Mouse (Mus musculus): ENCODE data around the gene Cers3. TPM values are rescaled to one million over a fixed set of nuclear protein-coding genes. Genes with fewer than 3 reads are reported as not detected.
A peak's percentile ranks its signal among the peaks of the same experiment; 100 is the strongest.

The Cers3 gene
- polyA plus RNA-seq, 1 experiment from 2014 or later, result 0.65 TPM

- Histone ChIP-seq H3K36me3 (no peaks in the 10 kb centered on the region), H3K9me3 (replicated peaks) (no peaks in the 10 kb centered on the region), H3K27ac (ENCODE audit: poor library complexity, severe bottlenecking) (no peak overlapping the region; the same call in 1 of the 2 replicates), H3K4me3 (no peak overlapping the region), H3K9ac (no peak overlapping the region), H3K4me2 (no peak overlapping the region), H3K27me3 (replicated peaks) (no peaks in the 10 kb centered on the region), H3K4me1 (replicated peaks) (peaks cover 4% of the 10 kb centered on the region; the same call in 1 of the 2 replicates)
- 40% methylated on average over 6 of the region's 6 CpGs for WGBS
- no peak for ATAC-seq (ENCODE audit: insufficient number of reproducible peaks, low FRiP score)
Observed at GRCm38 (mm10) chr7:66734993-66735392, 8.3 kb upstream of the Cers3 start.

GRCm38 (mm10) chr7:66737418-66737817 is 5.9 kb upstream of the Cers3 start:
- no peaks in the 10 kb centered on the region for H3K9me3 ChIP-seq (replicated peaks)
- no peak for ATAC-seq (ENCODE audit: insufficient number of reproducible peaks, low FRiP score)
- H3K4me3 ChIP-seq, result no peak overlapping the region
- WGBS, result 78% methylated on average over 4 of the region's 4 CpGs
- no peaks in the 10 kb centered on the region for H3K36me3 ChIP-seq
- no peak overlapping the region for H3K9ac ChIP-seq
- H3K4me2 ChIP-seq, result no peak overlapping the region
- H3K27me3 ChIP-seq (replicated peaks), result no peaks in the 10 kb centered on the region
- H3K4me1 ChIP-seq (replicated peaks), result peaks cover 24% of the 10 kb centered on the region
- H3K27ac ChIP-seq (ENCODE audit: poor library complexity, severe bottlenecking), result no peak overlapping the region

- WGBS, result 68% methylated on average over 5 of the region's 5 CpGs
- Histone ChIP-seq H3K27ac (ENCODE audit: poor library complexity, severe bottlenecking) (no peak overlapping the region), H3K9ac (no peak overlapping the region), H3K4me3 (no peak overlapping the region), H3K36me3 (no peaks in the 10 kb centered on the region), H3K9me3 (replicated peaks) (no peaks in the 10 kb centered on the region), H3K27me3 (replicated peaks) (no peaks in the 10 kb centered on the region), H3K4me2 (no peak overlapping the region), H3K4me1 (replicated peaks) (peaks cover 24% of the 10 kb centered on the region)
- ATAC-seq (ENCODE audit: insufficient number of reproducible peaks, low FRiP score), result no peak
Observed at GRCm38 (mm10) chr7:66741008-66741407, 2.3 kb upstream of the Cers3 start.

- H3K4me3 ChIP-seq, result no peak overlapping the region
- H3K9me3 ChIP-seq (replicated peaks), result no peaks in the 10 kb centered on the region
- H3K27me3 ChIP-seq (replicated peaks), result no peaks in the 10 kb centered on the region
- peaks cover 28% of the 10 kb centered on the region for H3K4me1 ChIP-seq (replicated peaks)
- H3K36me3 ChIP-seq, result no peaks in the 10 kb centered on the region
- H3K4me2 ChIP-seq, result no peak overlapping the region
- no peak overlapping the region for H3K27ac ChIP-seq (ENCODE audit: poor library complexity, severe bottlenecking)
- no peak for ATAC-seq (ENCODE audit: insufficient number of reproducible peaks, low FRiP score)
- H3K9ac ChIP-seq, result no peak overlapping the region
- WGBS, result 67% methylated on average over 8 of the region's 8 CpGs
Observed at GRCm38 (mm10) chr7:66741412-66741811, 1.9 kb upstream of the Cers3 start.

- H3K27me3 ChIP-seq (replicated peaks), result no peaks in the 10 kb centered on the region
- peaks cover 18% of the 10 kb centered on the region for H3K4me1 ChIP-seq (replicated peaks)
- no peaks in the 10 kb centered on the region for H3K36me3 ChIP-seq
- no peak overlapping the region for H3K4me2 ChIP-seq
- H3K4me3 ChIP-seq, result no peak overlapping the region
- peak overlapping the region; percentile 48; the same call in 1 of the 2 replicates for H3K27ac ChIP-seq (ENCODE audit: poor library complexity, severe bottlenecking)
- H3K9ac ChIP-seq, result no peak overlapping the region
- H3K9me3 ChIP-seq (replicated peaks), result no peaks in the 10 kb centered on the region
- peak; percentile 61 for ATAC-seq (ENCODE audit: insufficient number of reproducible peaks, low FRiP score)
- WGBS, result 20% methylated on average over 7 of the region's 7 CpGs
Observed at GRCm38 (mm10) chr7:66746972-66747371, 3.7 kb downstream of the Cers3 start.

- Histone ChIP-seq H3K36me3 (no peaks in the 10 kb centered on the region), H3K27me3 (replicated peaks) (no peaks in the 10 kb centered on the region), H3K4me3 (no peak overlapping the region), H3K27ac (ENCODE audit: poor library complexity, severe bottlenecking) (no peak overlapping the region), H3K4me1 (replicated peaks) (peaks cover 11% of the 10 kb centered on the region), H3K9ac (no peak overlapping the region), H3K4me2 (no peak overlapping the region), H3K9me3 (replicated peaks) (no peaks in the 10 kb centered on the region)
- 65% methylated on average over 1 of the region's 1 CpGs for WGBS
- no peak for ATAC-seq (ENCODE audit: insufficient number of reproducible peaks, low FRiP score)
Observed at GRCm38 (mm10) chr7:66749998-66750397, 6.7 kb downstream of the Cers3 start.

- ATAC-seq (ENCODE audit: insufficient number of reproducible peaks, low FRiP score), result no peak
- Histone ChIP-seq H3K4me1 (replicated peaks) (no peaks in the 10 kb centered on the region; the same call in 1 of the 2 replicates), H3K4me2 (no peak overlapping the region), H3K9me3 (replicated peaks) (no peaks in the 10 kb centered on the region), H3K4me3 (no peak overlapping the region), H3K9ac (no peak overlapping the region), H3K27me3 (replicated peaks) (no peaks in the 10 kb centered on the region), H3K36me3 (no peaks in the 10 kb centered on the region), H3K27ac (ENCODE audit: poor library complexity, severe bottlenecking) (no peak overlapping the region)
- WGBS, result 82% methylated on average over 8 of the region's 8 CpGs
Observed at GRCm38 (mm10) chr7:66753816-66754215, 10.5 kb downstream of the Cers3 start.

GRCm38 (mm10) chr7:66755611-66756010 is 12.3 kb downstream of the Cers3 start:
- H3K9ac ChIP-seq, result no peak overlapping the region
- 80% methylated on average over 7 of the region's 7 CpGs for WGBS
- no peaks in the 10 kb centered on the region for H3K9me3 ChIP-seq (replicated peaks)
- no peaks in the 10 kb centered on the region for H3K27me3 ChIP-seq (replicated peaks)
- H3K27ac ChIP-seq (ENCODE audit: poor library complexity, severe bottlenecking), result no peak overlapping the region
- no peak overlapping the region for H3K4me3 ChIP-seq
- no peak for ATAC-seq (ENCODE audit: insufficient number of reproducible peaks, low FRiP score)
- H3K36me3 ChIP-seq, result no peaks in the 10 kb centered on the region
- peaks cover 6% of the 10 kb centered on the region for H3K4me1 ChIP-seq (replicated peaks)
- no peak overlapping the region for H3K4me2 ChIP-seq

GRCm38 (mm10) chr7:66769902-66770301 is 26.6 kb downstream of the Cers3 start:
- Histone ChIP-seq H3K9me3 (replicated peaks) (no peaks in the 10 kb centered on the region), H3K4me3 (no peak overlapping the region), H3K27me3 (replicated peaks) (no peaks in the 10 kb centered on the region), H3K27ac (ENCODE audit: poor library complexity, severe bottlenecking) (no peak overlapping the region), H3K4me1 (replicated peaks) (peaks cover 15% of the 10 kb centered on the region), H3K4me2 (no peak overlapping the region), H3K36me3 (no peaks in the 10 kb centered on the region), H3K9ac (no peak overlapping the region)
- 44% methylated on average over 5 of the region's 5 CpGs for WGBS
- ATAC-seq (ENCODE audit: insufficient number of reproducible peaks, low FRiP score), result no peak

GRCm38 (mm10) chr7:66770706-66771105 is 27.4 kb downstream of the Cers3 start:
- H3K9me3 ChIP-seq (replicated peaks), result no peaks in the 10 kb centered on the region
- H3K9ac ChIP-seq, result no peak overlapping the region
- H3K36me3 ChIP-seq, result no peaks in the 10 kb centered on the region
- H3K27me3 ChIP-seq (replicated peaks), result no peaks in the 10 kb centered on the region
- WGBS, result 42% methylated on average over 3 of the region's 3 CpGs
- H3K4me3 ChIP-seq, result no peak overlapping the region
- no peak for ATAC-seq (ENCODE audit: insufficient number of reproducible peaks, low FRiP score)
- H3K27ac ChIP-seq (ENCODE audit: poor library complexity, severe bottlenecking), result peak overlapping the region; percentile 41
- H3K4me1 ChIP-seq (replicated peaks), result peaks cover 15% of the 10 kb centered on the region
- peak overlapping the region; percentile 25 for H3K4me2 ChIP-seq

GRCm38 (mm10) chr7:66771252-66771651 is 27.9 kb downstream of the Cers3 start:
- no peak for ATAC-seq (ENCODE audit: insufficient number of reproducible peaks, low FRiP score)
- Histone ChIP-seq H3K27ac (ENCODE audit: poor library complexity, severe bottlenecking) (peak overlapping the region; percentile 41; the same call in 1 of the 2 replicates), H3K9ac (no peak overlapping the region), H3K4me3 (no peak overlapping the region), H3K9me3 (replicated peaks) (no peaks in the 10 kb centered on the region), H3K27me3 (replicated peaks) (no peaks in the 10 kb centered on the region), H3K36me3 (no peaks in the 10 kb centered on the region), H3K4me1 (replicated peaks) (peaks cover 15% of the 10 kb centered on the region), H3K4me2 (no peak overlapping the region)
- WGBS, result 89% methylated on average over 6 of the region's 6 CpGs

GRCm38 (mm10) chr7:66779411-66779810 is 36.1 kb downstream of the Cers3 start:
- peaks cover 7% of the 10 kb centered on the region; the same call in 1 of the 2 replicates for H3K4me1 ChIP-seq (replicated peaks)
- no peak overlapping the region for H3K27ac ChIP-seq (ENCODE audit: poor library complexity, severe bottlenecking)
- 50% methylated on average over 2 of the region's 2 CpGs for WGBS
- no peaks in the 10 kb centered on the region for H3K36me3 ChIP-seq
- no peaks in the 10 kb centered on the region for H3K27me3 ChIP-seq (replicated peaks)
- H3K4me2 ChIP-seq, result no peak overlapping the region
- no peak overlapping the region for H3K9ac ChIP-seq
- H3K4me3 ChIP-seq, result no peak overlapping the region
- H3K9me3 ChIP-seq (replicated peaks), result no peaks in the 10 kb centered on the region
- ATAC-seq (ENCODE audit: insufficient number of reproducible peaks, low FRiP score), result no peak

Data from heart, embryonic 12.5 days (tissue).